Mouse (Mus musculus) liver, embryonic 15.5 days (tissue): ENCODE results near the gene Wdr20rt. TPM values are rescaled to one million over a fixed set of nuclear protein-coding genes. Genes with fewer than 3 reads are reported as not detected.
"Not testable (repeated sequence)": the region's sequence is repeated elsewhere in the genome, so short reads cannot be mapped to it uniquely, and the experiment has no call there.

Experiments
- ATAC-seq: fragments of 200-750 bp; cut with Nextera tagmentation; 2 replicates; pipeline ENCODE4 v1.8.0; 2017; ENCODE audit warnings: moderate number of reproducible peaks, mild to moderate bottlenecking, moderate library complexity; ENCODE audit not compliant: insufficient read depth
- H3K27ac ChIP-seq: fragments of 300-500 bp; sonication (generic); replicated peaks from 2 replicates; pipeline ENCODE4 v1.5.1; 2015; ENCODE audit warnings: mild to moderate bottlenecking, inconsistent platforms
- H3K27me3 ChIP-seq: fragments of 300-500 bp; sonication (generic); 2 replicates; pipeline ENCODE4 v1.6.1; 2015; ENCODE audit warnings: mild to moderate bottlenecking, inconsistent platforms
- H3K36me3 ChIP-seq: fragments of 300-500 bp; sonication (generic); replicated peaks from 2 replicates; pipeline ENCODE4 v1.6.1; 2015; ENCODE audit warnings: moderate library complexity, mild to moderate bottlenecking, inconsistent platforms
- H3K4me1 ChIP-seq: fragments of 300-500 bp; sonication (generic); replicated peaks from 2 replicates; pipeline ENCODE4 v1.6.1; 2015; ENCODE audit warnings: inconsistent platforms
- H3K4me2 ChIP-seq: fragments of 300-500 bp; sonication (generic); 2 replicates; pipeline ENCODE4 v1.6.1; 2015; ENCODE audit warnings: moderate library complexity, mild to moderate bottlenecking, inconsistent platforms
- H3K4me3 ChIP-seq: fragments of 300-500 bp; sonication (generic); replicated peaks from 2 replicates; pipeline ENCODE4 v1.5.1; 2015; ENCODE audit warnings: mild to moderate bottlenecking, inconsistent platforms
- H3K9ac ChIP-seq: fragments of 300-500 bp; sonication (generic); 2 replicates; pipeline ENCODE4 v1.6.1; 2015; ENCODE audit warnings: moderate library complexity, mild to moderate bottlenecking, inconsistent platforms
- H3K9me3 ChIP-seq: fragments of 300-500 bp; sonication (generic); replicated peaks from 2 replicates; pipeline ENCODE4 v1.6.1; 2016; ENCODE audit warnings: inconsistent platforms
- WGBS: fragments of 180-500 bp; shearing (Covaris S2); methylation state at CpG from one replicate; pipeline ENCODE4 v1.1.7; 2015; ENCODE audit warnings: mixed read lengths; ENCODE audit not compliant: insufficient replicate concordance; 5-methylcytosine and 5-hydroxymethylcytosine counted together
- polyA plus RNA-seq: library from polyadenylated mRNA; unstranded; fragments of >200 nt; fragmentation: Nextera tagmentation; extraction: Ambion mirVana; gene quantifications from 2 replicates; pipeline ENCODE4 v1.2.1, GENCODE M21; 2015

The Wdr20rt gene
- polyA plus RNA-seq: not detected in 2 replicates

GRCm38 (mm10) chr12:65225467-65225945 is at the start of gene Wdr20rt:
Gene Wdr20rt, plus strand, starts transcription at chr12:65225517.
- Histone ChIP-seq H3K4me2 (no peak within 1 kb of the TSS), H3K9ac (no peak within 1 kb of the TSS), H3K27me3 (no peaks in the 10 kb centered on the region), H3K36me3 (no peaks in the 10 kb centered on the region), H3K9me3 (no peaks in the 10 kb centered on the region), H3K27ac (no peak within 1 kb of the TSS), H3K4me3 (no peak within 1 kb of the TSS), H3K4me1 (no peaks in the 10 kb centered on the region)
- WGBS: 86% methylated on average over 22 of the region's 22 CpGs
- ATAC-seq: no peak

GRCm38 (mm10) chr12:65187365-65187764 is 38.0 kb upstream of the Wdr20rt start:
- no peak for ATAC-seq
- H3K27ac ChIP-seq: no peak overlapping the region
- H3K9ac ChIP-seq: no peak overlapping the region
- no peaks in the 10 kb centered on the region for H3K27me3 ChIP-seq
- H3K9me3 ChIP-seq: no peaks in the 10 kb centered on the region
- WGBS: 50% methylated on average over 3 of the region's 3 CpGs
- no peak overlapping the region for H3K4me3 ChIP-seq
- H3K36me3 ChIP-seq: no peaks in the 10 kb centered on the region
- H3K4me2 ChIP-seq: no peak overlapping the region
- H3K4me1 ChIP-seq: no peaks in the 10 kb centered on the region

DNA sequence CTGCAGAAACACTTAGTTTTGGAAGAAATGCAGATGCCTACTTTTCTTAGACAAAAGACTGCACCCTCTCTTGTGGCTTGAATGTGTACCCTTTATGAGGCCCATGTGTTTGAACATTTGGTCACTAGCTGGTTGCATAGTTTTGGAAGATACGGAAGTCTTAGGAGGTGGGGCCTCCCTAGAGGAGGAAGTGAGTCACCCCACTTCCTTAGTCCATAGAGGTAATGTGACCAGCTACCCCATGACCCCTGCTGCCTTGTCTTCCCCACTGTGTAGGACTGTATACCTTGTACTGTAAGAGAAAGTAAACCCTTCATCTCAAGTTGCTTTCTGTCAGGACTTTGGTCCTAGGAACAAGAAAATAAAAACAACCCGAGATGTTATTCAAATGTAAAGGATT is 36.1 kb upstream of the Wdr20rt start:
- WGBS: 49% methylated on average over 2 of the region's 2 CpGs

DNA sequence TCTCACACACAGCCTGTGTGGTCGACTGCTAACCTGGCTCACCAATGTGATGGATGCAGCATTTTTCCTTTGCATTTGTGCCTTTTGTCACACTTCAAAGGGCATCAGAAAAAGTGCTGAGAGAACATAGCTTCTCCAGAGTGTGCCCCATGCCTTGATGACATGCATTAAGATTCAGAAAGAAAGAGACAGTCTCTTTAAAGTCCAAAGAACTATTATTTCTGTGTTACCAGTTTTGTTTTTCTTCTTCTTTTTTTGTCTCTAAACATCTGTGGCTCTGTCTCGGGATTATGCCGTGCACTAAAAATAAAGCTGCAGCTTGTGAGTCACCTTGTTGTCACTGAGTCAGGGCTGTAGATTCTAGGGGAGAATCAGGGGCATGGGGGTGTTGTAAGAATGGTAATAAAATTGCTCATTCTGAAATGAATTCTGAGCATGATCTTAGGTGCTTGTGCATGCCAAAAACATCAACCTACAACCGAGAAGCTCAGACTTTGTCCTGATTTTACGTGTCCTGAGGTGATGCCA is 31.2 kb upstream of the Wdr20rt start:
- Histone ChIP-seq H3K27me3 (no peaks in the 10 kb centered on the region), H3K9me3 (no peaks in the 10 kb centered on the region), H3K36me3 (no peaks in the 10 kb centered on the region), H3K4me2 (no peak overlapping the region), H3K4me3 (no peak overlapping the region), H3K9ac (no peak overlapping the region), H3K4me1 (no peaks in the 10 kb centered on the region), H3K27ac (no peak overlapping the region)
- no peak for ATAC-seq
- 55% methylated on average over 5 of the region's 5 CpGs for WGBS

More for the DNA sequence above, 36.1 kb upstream of the Wdr20rt start:
- H3K4me2 ChIP-seq: no peak overlapping the region
- no peaks in the 10 kb centered on the region for H3K9me3 ChIP-seq
- H3K27ac ChIP-seq: no peak overlapping the region
- no peaks in the 10 kb centered on the region for H3K27me3 ChIP-seq
- ATAC-seq: no peak
- H3K36me3 ChIP-seq: no peaks in the 10 kb centered on the region
- H3K4me3 ChIP-seq: no peak overlapping the region
- no peak overlapping the region for H3K9ac ChIP-seq
- no peaks in the 10 kb centered on the region for H3K4me1 ChIP-seq

- no peaks in the 10 kb centered on the region for H3K36me3 ChIP-seq
- no peak overlapping the region for H3K27ac ChIP-seq
- no peaks in the 10 kb centered on the region for H3K4me1 ChIP-seq
- H3K9me3 ChIP-seq: no peaks in the 10 kb centered on the region
- no peaks in the 10 kb centered on the region for H3K27me3 ChIP-seq
- ATAC-seq: no peak
- H3K4me2 ChIP-seq: no peak overlapping the region
- H3K9ac ChIP-seq: no peak overlapping the region
- no peak overlapping the region for H3K4me3 ChIP-seq
- 85% methylated on average over 2 of the region's 2 CpGs for WGBS
Observed at GRCm38 (mm10) chr12:65201812-65202211, 23.5 kb upstream of the Wdr20rt start.

- Histone ChIP-seq H3K4me1 (no peaks in the 10 kb centered on the region), H3K27me3 (no peaks in the 10 kb centered on the region), H3K9me3 (no peaks in the 10 kb centered on the region), H3K4me2 (no peak overlapping the region), H3K27ac (no peak overlapping the region), H3K36me3 (no peaks in the 10 kb centered on the region), H3K4me3 (no peak overlapping the region), H3K9ac (no peak overlapping the region)
- WGBS: 46% methylated on average over 1 of the region's 1 CpGs
- no peak for ATAC-seq
Observed at GRCm38 (mm10) chr12:65206431-65206830, 18.9 kb upstream of the Wdr20rt start.

DNA sequence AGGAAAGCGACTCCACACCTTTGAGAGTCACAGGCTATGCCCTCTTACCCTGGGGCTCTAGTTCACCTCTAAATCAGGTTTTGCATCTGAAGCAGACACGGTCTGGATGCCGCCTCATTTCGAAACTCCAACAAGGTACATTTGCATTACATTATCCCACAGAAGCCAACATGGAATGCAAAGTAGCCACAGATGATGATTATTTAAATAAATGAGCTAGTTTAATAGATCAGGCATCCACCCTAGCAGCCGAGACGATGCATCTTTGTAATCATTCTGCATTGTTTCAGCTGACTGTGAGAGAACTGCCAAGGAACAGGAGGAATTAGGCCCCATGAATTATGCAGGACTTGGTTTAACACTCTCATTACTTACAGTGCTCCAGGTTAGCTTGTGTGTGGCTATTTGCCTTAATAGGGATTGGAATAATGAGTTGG is 8.9 kb upstream of the Wdr20rt start:
- no peak for ATAC-seq
- Histone ChIP-seq H3K27ac (no peak overlapping the region), H3K36me3 (no peaks in the 10 kb centered on the region), H3K9me3 (no peaks in the 10 kb centered on the region), H3K27me3 (no peaks in the 10 kb centered on the region), H3K4me3 (no peak overlapping the region), H3K9ac (no peak overlapping the region), H3K4me2 (no peak overlapping the region), H3K4me1 (no peaks in the 10 kb centered on the region)
- 72% methylated on average over 6 of the region's 6 CpGs for WGBS

GRCm38 (mm10) chr12:65228628-65229027 is 3.3 kb downstream of the Wdr20rt start:
- Histone ChIP-seq H3K4me3 (no peak overlapping the region), H3K27me3 (no peaks in the 10 kb centered on the region), H3K36me3 (no peaks in the 10 kb centered on the region), H3K27ac (no peak overlapping the region), H3K9me3 (no peaks in the 10 kb centered on the region), H3K9ac (no peak overlapping the region), H3K4me2 (no peak overlapping the region), H3K4me1 (no peaks in the 10 kb centered on the region)
- ATAC-seq: no peak
- 75% methylated on average over 6 of the region's 6 CpGs for WGBS

DNA sequence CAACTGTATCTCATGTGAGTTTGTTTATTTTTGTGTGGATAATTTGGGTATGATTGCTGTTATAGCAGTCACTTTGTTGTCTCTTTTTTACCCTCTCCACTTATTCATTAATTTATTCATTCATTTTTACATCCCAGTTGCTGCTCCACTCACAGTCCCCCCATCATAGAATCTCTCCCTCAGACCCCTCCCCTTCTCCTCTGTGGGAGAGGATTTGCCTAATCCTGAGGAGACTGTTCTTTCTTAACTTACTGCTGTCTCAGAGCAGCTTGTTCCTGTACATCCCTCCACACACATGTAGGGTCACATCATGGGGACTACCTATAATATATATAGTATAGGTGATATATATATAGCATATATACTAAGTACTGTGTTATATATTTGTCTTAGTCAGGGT is 3.7 kb downstream of the Wdr20rt start:
- H3K4me1 ChIP-seq: no peaks in the 10 kb centered on the region
- H3K9ac ChIP-seq: no peak overlapping the region
- no peak overlapping the region for H3K27ac ChIP-seq
- no peaks in the 10 kb centered on the region for H3K27me3 ChIP-seq
- no peaks in the 10 kb centered on the region for H3K36me3 ChIP-seq
- no peak for ATAC-seq
- H3K4me2 ChIP-seq: no peak overlapping the region
- H3K4me3 ChIP-seq: no peak overlapping the region
- no peaks in the 10 kb centered on the region for H3K9me3 ChIP-seq

DNA sequence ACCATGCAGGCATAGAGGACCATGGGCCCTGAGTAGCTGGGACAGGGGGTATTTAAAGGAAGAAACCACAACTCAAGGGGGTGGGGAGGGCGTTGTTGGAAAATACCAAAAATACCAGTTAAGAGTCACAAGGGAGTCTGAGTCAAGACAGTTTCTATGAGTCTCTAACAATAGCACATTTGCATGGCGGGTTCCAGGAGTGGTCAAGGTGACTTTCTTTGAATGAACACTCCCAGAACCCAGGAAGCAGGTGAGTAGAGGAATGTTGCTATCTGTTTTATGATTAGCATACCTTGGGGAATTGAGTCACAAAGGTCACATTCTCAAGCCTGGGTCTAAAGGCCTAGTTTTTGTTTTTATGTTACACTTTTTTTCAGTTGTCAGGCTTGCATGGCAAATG is 7.5 kb downstream of the Wdr20rt start:
- not testable (repeated sequence) for H3K9me3 ChIP-seq, H3K4me3 ChIP-seq, H3K9ac ChIP-seq, ATAC-seq, H3K4me1 ChIP-seq, H3K36me3 ChIP-seq, H3K27me3 ChIP-seq, H3K4me2 ChIP-seq, H3K27ac ChIP-seq
- 57% methylated on average over 2 of the region's 2 CpGs for WGBS

DNA sequence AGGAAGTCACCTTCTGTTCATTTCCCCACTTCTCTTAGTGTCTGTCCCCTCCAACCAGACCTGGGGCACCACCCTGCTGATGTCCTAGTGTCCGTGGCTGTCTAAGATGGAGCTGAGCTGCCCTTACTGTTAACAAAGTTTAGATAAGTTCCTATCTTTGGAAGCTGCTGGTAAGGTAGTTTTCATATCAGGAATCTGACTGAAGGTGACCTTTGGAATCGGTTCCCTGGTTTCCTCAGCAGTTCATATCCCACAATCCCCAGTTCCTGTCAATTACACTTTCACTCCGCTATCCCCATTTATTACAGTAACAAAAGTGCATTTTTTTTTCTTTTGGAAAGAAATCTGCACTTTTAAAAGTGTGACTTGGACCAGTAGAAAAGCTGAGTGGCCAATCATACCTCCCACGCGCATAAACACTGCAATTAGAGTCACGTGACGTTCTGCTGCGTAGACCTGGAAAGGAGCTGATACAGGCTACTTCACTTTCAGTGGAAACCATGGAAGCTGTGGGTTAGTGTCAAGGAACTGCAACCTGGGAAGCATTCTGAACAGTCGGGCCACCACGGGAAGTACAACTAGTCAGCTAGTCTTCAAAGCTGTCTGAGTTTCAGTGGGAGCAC is 24.9 kb downstream of the Wdr20rt start:
- Histone ChIP-seq H3K4me3 (no peak overlapping the region), H3K4me1 (no peaks in the 10 kb centered on the region), H3K9me3 (no peaks in the 10 kb centered on the region), H3K9ac (no peak overlapping the region), H3K27me3 (no peaks in the 10 kb centered on the region), H3K4me2 (no peak overlapping the region), H3K27ac (no peak overlapping the region), H3K36me3 (no peaks in the 10 kb centered on the region)
- WGBS: 71% methylated on average over 10 of the region's 10 CpGs
- ATAC-seq: no peak

GRCm38 (mm10) chr12:65256887-65257286 is 31.6 kb downstream of the Wdr20rt start:
- Histone ChIP-seq H3K9ac (no peak overlapping the region), H3K36me3 (no peaks in the 10 kb centered on the region), H3K4me3 (no peak overlapping the region), H3K4me1 (no peaks in the 10 kb centered on the region), H3K27ac (no peak overlapping the region), H3K9me3 (no peaks in the 10 kb centered on the region), H3K27me3 (no peaks in the 10 kb centered on the region), H3K4me2 (no peak overlapping the region)
- ATAC-seq: no peak
